Mouse (Mus musculus): Measurements from ENCODE around the gene Lhcgr. TPM values are rescaled to one million over a fixed set of nuclear protein-coding genes. Genes with fewer than 3 reads are reported as not detected.
A peak's percentile ranks its signal among the peaks of the same experiment; 100 is the strongest.

The Lhcgr gene
- polyA plus RNA-seq, 1 experiment from 2014 or later = 0.48 TPM

DNA sequence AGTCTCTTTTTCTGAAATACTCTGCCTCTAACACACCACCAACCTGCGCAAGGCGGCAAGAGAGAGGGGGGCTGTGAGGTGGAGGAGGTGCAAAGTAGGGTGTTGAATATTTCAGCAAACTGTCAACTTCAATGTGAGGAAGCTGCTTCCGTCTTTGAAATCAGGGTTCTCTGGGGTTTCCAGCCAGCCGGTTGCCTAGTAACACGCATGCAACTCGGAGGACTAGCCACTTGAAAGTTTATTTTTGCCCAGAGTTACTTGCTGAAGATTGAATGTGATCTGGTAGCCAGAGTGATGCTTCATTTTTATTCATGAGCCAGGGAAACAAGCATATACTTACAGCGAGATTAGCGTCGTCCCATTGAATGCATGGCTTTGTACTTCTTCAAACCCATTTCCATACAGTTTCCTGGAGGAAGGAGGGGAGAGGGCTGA, 33.8 kb downstream of the Lhcgr start:
- no peak overlapping the region for H3K27ac ChIP-seq (replicated peaks; ENCODE audit: low read depth, low read length)
- DNase-seq (ENCODE audit: low spot score) (no peak), ATAC-seq (ENCODE audit: insufficient number of reproducible peaks, low FRiP score, low TSS enrichment, low read depth) (no peak)
- H3K9me3 ChIP-seq (ENCODE audit: control insufficient read depth, low read length) = no peaks in the 10 kb centered on the region
- no peak overlapping the region for H3K4me2 ChIP-seq (ENCODE audit: low read depth, severe bottlenecking)
- peaks cover 3% of the 10 kb centered on the region; the same call in 1 of the 2 replicates for H3K4me1 ChIP-seq (ENCODE audit: control insufficient read depth, insufficient read depth, low read length)
- H3K36me3 ChIP-seq (ENCODE audit: control insufficient read depth, insufficient read depth, low read length) = no peaks in the 10 kb centered on the region
- H3K9ac ChIP-seq (ENCODE audit: low read length) = no peak overlapping the region
- WGBS = 22% methylated on average over 9 of the region's 9 CpGs
- H3K27me3 ChIP-seq (ENCODE audit: control insufficient read depth, insufficient read depth, low read length) = no peaks in the 10 kb centered on the region
- H3K4me3 ChIP-seq (ENCODE audit: low read depth, low read length) = no peak overlapping the region

DNA sequence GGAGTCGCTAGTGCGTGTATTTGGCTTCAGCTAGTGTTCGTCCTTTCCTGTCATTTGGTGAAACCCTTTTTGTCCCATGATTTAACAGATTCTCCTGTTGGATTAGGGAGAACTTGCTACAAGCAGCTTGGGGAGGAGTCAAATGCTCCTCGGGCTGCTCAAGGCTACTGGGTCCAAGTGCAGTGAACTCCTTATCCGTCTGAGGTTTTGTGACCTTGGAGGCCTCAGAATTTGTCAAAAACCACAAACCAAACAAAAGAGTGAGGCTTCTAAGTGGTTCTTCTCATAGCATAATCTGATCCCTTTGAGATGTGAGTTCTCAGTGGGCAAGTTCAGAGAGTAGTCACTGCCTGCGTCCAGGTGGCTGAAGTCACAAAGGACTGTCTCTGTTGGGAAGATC, 36.0 kb downstream of the Lhcgr start:
- H3K4me1 ChIP-seq (ENCODE audit: control insufficient read depth, insufficient read depth, low read length) = peaks cover 3% of the 10 kb centered on the region; the same call in 1 of the 2 replicates
- DNase-seq (ENCODE audit: low spot score) (no peak), ATAC-seq (ENCODE audit: insufficient number of reproducible peaks, low FRiP score, low TSS enrichment, low read depth) (no peak)
- no peak overlapping the region for H3K4me3 ChIP-seq (ENCODE audit: low read depth, low read length)
- no peak overlapping the region for H3K9ac ChIP-seq (ENCODE audit: low read length)
- no peaks in the 10 kb centered on the region for H3K9me3 ChIP-seq (ENCODE audit: control insufficient read depth, low read length)
- no peak overlapping the region for H3K4me2 ChIP-seq (ENCODE audit: low read depth, severe bottlenecking)
- no peaks in the 10 kb centered on the region for H3K36me3 ChIP-seq (ENCODE audit: control insufficient read depth, insufficient read depth, low read length)
- 76% methylated on average over 6 of the region's 6 CpGs for WGBS
- no peaks in the 10 kb centered on the region for H3K27me3 ChIP-seq (ENCODE audit: control insufficient read depth, insufficient read depth, low read length)
- no peak overlapping the region for H3K27ac ChIP-seq (replicated peaks; ENCODE audit: low read depth, low read length)

DNA sequence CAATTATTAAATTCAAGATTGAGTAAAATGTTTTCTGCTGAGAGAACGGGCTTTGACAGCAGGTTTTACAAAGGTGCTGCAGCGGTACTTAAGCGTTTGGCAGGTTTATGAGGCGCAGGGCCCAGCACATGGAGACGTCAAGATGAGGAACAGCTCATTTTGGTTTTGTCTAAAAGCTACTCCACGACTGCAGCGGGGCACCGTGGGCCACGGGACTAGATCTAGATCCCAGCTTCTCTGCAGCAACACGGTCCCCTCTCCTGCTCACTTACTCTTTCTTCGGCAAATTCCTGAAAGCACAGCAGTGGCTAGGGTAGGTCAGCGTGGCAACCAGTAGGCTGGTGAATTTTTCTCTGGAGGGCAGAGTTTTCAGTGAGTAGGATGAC, 38.3 kb downstream of the Lhcgr start:
- H3K27me3 ChIP-seq (ENCODE audit: control insufficient read depth, insufficient read depth, low read length) = no peaks in the 10 kb centered on the region
- DNase-seq (ENCODE audit: low spot score) = peak; percentile 45
- peak overlapping the region; percentile 32; the same call in 1 of the 2 replicates for H3K4me2 ChIP-seq (ENCODE audit: low read depth, severe bottlenecking)

DNA sequence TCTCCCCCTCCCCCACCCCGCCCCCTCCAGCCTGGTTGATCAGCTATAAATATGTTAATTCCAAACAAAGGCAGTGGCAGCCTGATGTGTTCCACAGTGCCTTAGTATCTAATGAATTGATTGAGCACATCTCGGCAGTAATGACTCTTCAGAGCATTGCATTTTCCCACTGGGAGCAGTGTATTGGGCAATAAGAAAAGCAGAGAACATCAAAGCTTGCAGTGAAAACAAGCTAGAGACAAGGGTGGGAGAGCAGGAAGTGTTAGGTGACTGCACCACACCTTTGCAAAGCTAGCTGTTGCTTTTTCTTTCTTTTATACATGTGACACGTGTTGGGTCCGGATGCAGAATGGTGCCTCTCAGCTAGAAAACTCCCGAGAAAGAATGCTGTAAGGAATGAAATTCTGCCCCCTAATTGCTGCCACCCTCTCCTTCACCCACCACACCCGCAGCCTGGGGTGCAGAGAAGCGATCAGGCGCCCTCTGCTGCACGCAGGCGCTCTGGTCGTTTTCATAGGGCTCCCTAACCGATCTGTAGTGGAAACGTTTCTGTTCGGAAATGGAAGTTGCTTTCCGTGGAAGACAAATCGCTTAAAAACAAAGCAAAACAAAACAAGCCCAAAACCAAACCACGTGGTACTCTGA, 38.8 kb downstream of the Lhcgr start:
- WGBS = 5% methylated on average over 17 of the region's 17 CpGs
- no peak overlapping the region for H3K9ac ChIP-seq (ENCODE audit: low read length)

More for the DNA sequence above, 38.3 kb downstream of the Lhcgr start:
- no peak; the same call in 1 of the 2 replicates for ATAC-seq (ENCODE audit: insufficient number of reproducible peaks, low FRiP score, low TSS enrichment, low read depth)
- Histone ChIP-seq H3K4me1 (ENCODE audit: control insufficient read depth, insufficient read depth, low read length) (peaks cover 3% of the 10 kb centered on the region; the same call in 1 of the 2 replicates), H3K9me3 (ENCODE audit: control insufficient read depth, low read length) (no peaks in the 10 kb centered on the region), H3K27ac (replicated peaks; ENCODE audit: low read depth, low read length) (no peak overlapping the region), H3K4me3 (ENCODE audit: low read depth, low read length) (no peak overlapping the region), H3K36me3 (ENCODE audit: control insufficient read depth, insufficient read depth, low read length) (no peaks in the 10 kb centered on the region), H3K9ac (ENCODE audit: low read length) (no peak overlapping the region)
- WGBS = 27% methylated on average over 12 of the region's 12 CpGs

DNA sequence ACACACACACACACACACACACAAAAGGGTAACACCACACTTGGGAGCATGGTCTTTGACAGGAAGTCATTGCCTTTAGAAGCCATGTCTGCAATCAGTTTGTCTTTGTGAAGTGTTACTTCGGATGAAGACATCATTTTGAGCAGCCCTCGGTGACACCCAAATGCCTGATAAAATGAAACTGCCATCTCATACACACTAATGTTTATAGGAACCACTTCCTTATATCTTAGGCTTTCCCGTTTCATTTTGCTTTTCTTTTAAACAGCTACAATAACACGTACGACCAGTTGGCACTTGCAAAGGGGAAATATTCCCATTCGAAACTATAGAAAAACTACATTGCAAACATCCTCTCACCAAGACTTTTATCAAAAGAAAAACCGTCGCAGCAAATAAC, 42.1 kb downstream of the Lhcgr start:
- DNase-seq (ENCODE audit: low spot score) (no peak), ATAC-seq (ENCODE audit: insufficient number of reproducible peaks, low FRiP score, low TSS enrichment, low read depth) (no peak)
- no peak overlapping the region for H3K27ac ChIP-seq (replicated peaks; ENCODE audit: low read depth, low read length)
- no peak overlapping the region for H3K4me2 ChIP-seq (ENCODE audit: low read depth, severe bottlenecking)
- H3K9ac ChIP-seq (ENCODE audit: low read length) = no peak overlapping the region
- H3K36me3 ChIP-seq (ENCODE audit: control insufficient read depth, insufficient read depth, low read length) = no peaks in the 10 kb centered on the region
- H3K4me1 ChIP-seq (ENCODE audit: control insufficient read depth, insufficient read depth, low read length) = peaks cover 3% of the 10 kb centered on the region; the same call in 1 of the 2 replicates
- no peaks in the 10 kb centered on the region for H3K27me3 ChIP-seq (ENCODE audit: control insufficient read depth, insufficient read depth, low read length)
- WGBS = 89% methylated on average over 8 of the region's 8 CpGs
- no peak overlapping the region for H3K4me3 ChIP-seq (ENCODE audit: low read depth, low read length)
- H3K9me3 ChIP-seq (ENCODE audit: control insufficient read depth, low read length) = no peaks in the 10 kb centered on the region

More for the DNA sequence above, 38.8 kb downstream of the Lhcgr start:
- Histone ChIP-seq H3K4me1 (ENCODE audit: control insufficient read depth, insufficient read depth, low read length) (peaks cover 3% of the 10 kb centered on the region; the same call in 1 of the 2 replicates), H3K9me3 (ENCODE audit: control insufficient read depth, low read length) (no peaks in the 10 kb centered on the region), H3K36me3 (ENCODE audit: control insufficient read depth, insufficient read depth, low read length) (no peaks in the 10 kb centered on the region), H3K4me2 (ENCODE audit: low read depth, severe bottlenecking) (peak overlapping the region; percentile 32; the same call in 1 of the 2 replicates), H3K27ac (replicated peaks; ENCODE audit: low read depth, low read length) (no peak overlapping the region), H3K27me3 (ENCODE audit: control insufficient read depth, insufficient read depth, low read length) (no peaks in the 10 kb centered on the region), H3K4me3 (ENCODE audit: low read depth, low read length) (no peak overlapping the region)
- DNase-seq (ENCODE audit: low spot score) (peak; percentile 68), ATAC-seq (ENCODE audit: insufficient number of reproducible peaks, low FRiP score, low TSS enrichment, low read depth) (peak; percentile 63; the same call in 1 of the 2 replicates)

DNA sequence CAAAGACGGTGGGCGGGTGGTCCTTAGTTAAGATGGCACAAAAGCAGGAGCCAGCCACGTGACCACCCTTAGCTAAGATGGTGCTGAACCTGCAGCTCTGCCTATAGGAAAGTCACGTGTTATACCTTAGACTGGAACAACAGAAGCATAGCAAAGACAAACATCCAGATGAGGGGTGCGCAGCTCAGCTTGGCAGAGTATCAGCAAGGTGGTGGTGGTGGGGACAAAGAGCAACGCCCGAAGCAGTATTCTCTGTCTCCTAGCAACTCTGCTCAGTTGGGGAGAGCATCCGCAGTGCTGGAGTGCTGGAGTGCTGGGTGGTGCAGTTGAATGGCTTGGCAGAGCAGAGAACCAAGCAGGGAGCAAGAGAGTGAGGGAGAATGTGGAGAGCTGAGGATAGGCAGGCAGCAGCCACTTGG, 85.5 kb downstream of the Lhcgr start:
- H3K36me3 ChIP-seq (ENCODE audit: control insufficient read depth, insufficient read depth, low read length) = no peaks in the 10 kb centered on the region
- H3K4me2 ChIP-seq (ENCODE audit: low read depth, severe bottlenecking) = no peak overlapping the region
- no peaks in the 10 kb centered on the region for H3K27me3 ChIP-seq (ENCODE audit: control insufficient read depth, insufficient read depth, low read length)
- H3K9me3 ChIP-seq (ENCODE audit: control insufficient read depth, low read length) = no peaks in the 10 kb centered on the region
- H3K4me3 ChIP-seq (ENCODE audit: low read depth, low read length) = no peak overlapping the region
- ATAC-seq (ENCODE audit: insufficient number of reproducible peaks, low FRiP score, low TSS enrichment, low read depth) = no peak
- 64% methylated on average over 8 of the region's 8 CpGs for WGBS
- no peak for DNase-seq (ENCODE audit: low spot score)
- H3K9ac ChIP-seq (ENCODE audit: low read length) = no peak overlapping the region
- H3K4me1 ChIP-seq (ENCODE audit: control insufficient read depth, insufficient read depth, low read length) = no peaks in the 10 kb centered on the region
- no peak overlapping the region for H3K27ac ChIP-seq (replicated peaks; ENCODE audit: low read depth, low read length)

DNA sequence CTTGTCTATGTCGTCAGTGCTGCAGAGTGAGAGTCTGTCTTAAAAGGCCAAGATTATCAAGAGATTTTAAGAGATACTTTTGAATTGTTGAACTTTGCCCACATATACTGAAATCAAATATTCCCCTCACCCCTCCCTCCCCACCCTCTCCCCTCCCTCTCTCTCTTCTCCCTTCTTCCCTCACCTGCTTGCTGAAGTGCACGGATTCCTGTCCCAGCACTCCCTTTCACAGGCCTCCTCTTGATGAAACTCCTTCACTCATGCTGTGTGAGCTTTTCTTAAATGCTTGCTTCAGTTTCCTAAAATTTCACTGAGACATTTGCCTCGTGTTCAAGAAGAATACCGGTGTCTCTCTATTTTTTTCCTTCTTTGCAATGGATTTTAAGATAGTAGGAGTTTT, 88.7 kb downstream of the Lhcgr start:
- H3K4me3 ChIP-seq (ENCODE audit: low read depth, low read length) = no peak overlapping the region
- H3K27me3 ChIP-seq (ENCODE audit: control insufficient read depth, insufficient read depth, low read length) = no peaks in the 10 kb centered on the region
- no peak overlapping the region for H3K4me2 ChIP-seq (ENCODE audit: low read depth, severe bottlenecking)
- no peaks in the 10 kb centered on the region for H3K9me3 ChIP-seq (ENCODE audit: control insufficient read depth, low read length)
- DNase-seq (ENCODE audit: low spot score) (no peak), ATAC-seq (ENCODE audit: insufficient number of reproducible peaks, low FRiP score, low TSS enrichment, low read depth) (no peak)
- H3K36me3 ChIP-seq (ENCODE audit: control insufficient read depth, insufficient read depth, low read length) = no peaks in the 10 kb centered on the region
- H3K9ac ChIP-seq (ENCODE audit: low read length) = no peak overlapping the region
- WGBS = 41% methylated on average over 4 of the region's 4 CpGs
- no peak overlapping the region for H3K27ac ChIP-seq (replicated peaks; ENCODE audit: low read depth, low read length)
- H3K4me1 ChIP-seq (ENCODE audit: control insufficient read depth, insufficient read depth, low read length) = no peaks in the 10 kb centered on the region

DNA sequence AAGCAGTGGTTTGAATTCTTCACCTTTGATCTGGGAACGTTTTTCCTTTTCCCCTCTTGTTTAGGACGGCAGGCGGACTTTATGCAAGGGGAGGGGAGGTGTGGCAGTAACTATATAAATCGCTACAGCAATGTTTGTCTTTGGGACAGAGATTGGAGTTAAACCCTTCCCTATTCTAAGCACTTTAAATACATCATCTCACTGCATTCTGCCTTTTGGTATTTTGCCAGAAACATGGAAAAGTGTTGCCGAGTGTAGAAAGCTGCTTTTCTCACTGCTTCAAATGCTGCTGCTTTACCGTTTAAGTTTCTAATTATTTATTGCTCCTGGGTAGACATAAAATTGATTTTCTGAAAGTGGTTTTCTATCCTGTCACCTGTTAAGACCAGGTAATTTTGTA, 89.4 kb downstream of the Lhcgr start:
- 34% methylated on average over 6 of the region's 6 CpGs for WGBS
- no peak for DNase-seq (ENCODE audit: low spot score)
- ATAC-seq (ENCODE audit: insufficient number of reproducible peaks, low FRiP score, low TSS enrichment, low read depth) = no peak

DNA sequence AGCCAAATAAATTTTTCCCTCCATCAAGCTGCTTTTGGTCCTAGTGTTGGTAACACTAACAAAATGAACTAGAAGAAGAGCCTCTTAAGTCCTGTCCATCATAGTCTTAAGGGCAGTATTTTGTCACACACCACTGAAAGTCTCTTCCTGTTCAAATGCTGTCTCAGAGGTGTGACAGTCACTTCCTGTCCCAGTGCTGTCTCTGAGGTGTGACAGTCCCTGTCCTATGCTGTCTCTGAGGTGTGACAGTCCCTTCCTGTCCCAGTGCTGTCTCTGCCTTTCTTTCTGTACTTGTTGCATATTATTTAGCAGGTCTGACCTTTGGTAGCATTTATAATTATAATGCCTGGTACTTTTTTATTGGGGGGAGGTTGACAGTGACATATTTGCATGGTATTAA, 90.9 kb downstream of the Lhcgr start:
- ATAC-seq (ENCODE audit: insufficient number of reproducible peaks, low FRiP score, low TSS enrichment, low read depth) = no peak
- no peaks in the 10 kb centered on the region for H3K4me1 ChIP-seq (ENCODE audit: control insufficient read depth, insufficient read depth, low read length)

More for the DNA sequence above, 89.4 kb downstream of the Lhcgr start:
- Histone ChIP-seq H3K4me2 (ENCODE audit: low read depth, severe bottlenecking) (no peak overlapping the region), H3K4me1 (ENCODE audit: control insufficient read depth, insufficient read depth, low read length) (no peaks in the 10 kb centered on the region), H3K9me3 (ENCODE audit: control insufficient read depth, low read length) (no peaks in the 10 kb centered on the region), H3K4me3 (ENCODE audit: low read depth, low read length) (no peak overlapping the region), H3K27me3 (ENCODE audit: control insufficient read depth, insufficient read depth, low read length) (no peaks in the 10 kb centered on the region), H3K27ac (replicated peaks; ENCODE audit: low read depth, low read length) (no peak overlapping the region), H3K36me3 (ENCODE audit: control insufficient read depth, insufficient read depth, low read length) (no peaks in the 10 kb centered on the region), H3K9ac (ENCODE audit: low read length) (no peak overlapping the region)

More for the DNA sequence above, 90.9 kb downstream of the Lhcgr start:
- no peaks in the 10 kb centered on the region for H3K36me3 ChIP-seq (ENCODE audit: control insufficient read depth, insufficient read depth, low read length)
- no peaks in the 10 kb centered on the region for H3K9me3 ChIP-seq (ENCODE audit: control insufficient read depth, low read length)
- no peak overlapping the region for H3K4me2 ChIP-seq (ENCODE audit: low read depth, severe bottlenecking)
- DNase-seq (ENCODE audit: low spot score) = no peak
- H3K27me3 ChIP-seq (ENCODE audit: control insufficient read depth, insufficient read depth, low read length) = no peaks in the 10 kb centered on the region
- no peak overlapping the region for H3K9ac ChIP-seq (ENCODE audit: low read length)
- no peak overlapping the region for H3K4me3 ChIP-seq (ENCODE audit: low read depth, low read length)
- H3K27ac ChIP-seq (replicated peaks; ENCODE audit: low read depth, low read length) = no peak overlapping the region

All from limb, embryonic 11.5 days (tissue).